ENCODE assay signal across 25 mouse cellular contexts in the genomic region with DNA sequence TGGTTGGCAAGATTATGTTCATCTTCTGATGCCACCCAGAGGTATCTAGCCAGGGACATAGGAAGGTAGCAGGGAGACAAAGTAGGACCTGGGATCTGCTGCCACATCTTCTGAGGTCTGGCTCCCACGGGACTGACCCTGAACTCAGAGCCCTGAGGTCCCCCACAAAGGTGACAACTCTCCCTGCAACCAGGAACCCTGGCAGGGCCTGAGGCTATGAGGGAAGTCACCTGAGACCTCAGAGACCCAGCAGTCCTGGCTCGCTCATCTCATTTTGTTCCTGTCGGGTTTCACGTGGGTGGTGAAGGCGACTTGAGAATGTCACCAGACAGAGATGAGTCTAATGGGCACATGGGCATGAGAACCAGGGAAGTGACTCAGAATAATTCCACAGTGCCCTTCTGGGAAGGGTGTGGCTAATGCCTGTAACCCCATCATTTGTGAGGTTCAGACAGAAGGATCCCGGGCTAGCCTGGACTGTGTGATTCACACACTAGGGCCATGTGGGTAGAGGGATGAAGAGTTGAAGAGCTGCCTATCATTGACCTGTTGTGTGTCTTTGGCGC. TPM values are rescaled to one million over a fixed set of nuclear protein-coding genes. Genes with fewer than 3 reads are reported as not detected.
A peak's percentile ranks its signal among the peaks of the same experiment; 100 is the strongest.
DNase-seq lines count a peak whose midpoint lies in the region; ATAC-seq and TF ChIP-seq lines count a peak whose summit lies in the region.
"Had no signal": no experiment of that assay in that cellular context is flagged by ENCODE, and none has a peak within 500 bp of the region (broad histone marks: within the 10 kb centered on the region; RNA-seq: fewer than 3 reads in every experiment).

No protein-coding gene starts in this region.

- peaks cover 17% of the 10 kb centered on the region for H3K36me3 ChIP-seq in C2C12 (ENCODE audit: control insufficient read depth, insufficient read depth)

- peaks cover 28% of the 10 kb centered on the region for H3K79me3 ChIP-seq in C2C12 (ENCODE audit: low read depth)

- peaks cover 32% of the 10 kb centered on the region for H3K79me2 ChIP-seq in C2C12 (ENCODE audit: control insufficient read depth, insufficient read depth)

- DNase-seq in cerebellum, adult 11-12 months: peak; percentile 65
- no peak for DNase-seq in cerebellum, adult 11 months
- DNase-seq in cerebellum, adult 9-11 months: peak; percentile 62
- peak; percentile 20 for DNase-seq in naive thymus-derived CD4-positive, alpha-beta T cell, adult 2 months (ENCODE audit: low read depth)
- DNase-seq in left cerebral cortex, adult 9 months (ENCODE audit: low spot score in 2 of 2): no peak
- DNase-seq: adrenal gland, adult 2 months; adrenal gland, adult 8-10 months; adrenal gland, postnatal 10 days; adrenal gland, postnatal 14 days; adrenal gland, postnatal 25 days; adrenal gland, postnatal 36 days; B cell, adult 2 months; cerebellum, adult 18-20 months; cerebellum, adult 8-10 months; cerebellum, adult 9-10 months had no signal

- H3ac ChIP-seq in C2C12 (ENCODE audit: control insufficient read depth, insufficient read length, low read depth): no peak overlapping the region

- no peaks in the 10 kb centered on the region for H3K27me3 ChIP-seq in C2C12 (ENCODE audit: control insufficient read depth, insufficient read depth, insufficient read length)
- H3K27me3 ChIP-seq: CH12.LX, Patski had no signal

- H3K4me3 ChIP-seq in C2C12 (ENCODE audit: insufficient read depth, poor library complexity, severe bottlenecking): no peak overlapping the region

- ATAC-seq in cerebellum, adult (ENCODE audit: insufficient number of reproducible peaks, low FRiP score, low TSS enrichment): no peak
- ATAC-seq in megakaryocyte-erythroid progenitor cell, adult 5-6 weeks (replicated peaks; ENCODE audit: low FRiP score, low TSS enrichment, poor library complexity, severe bottlenecking): no peak
- ATAC-seq: activated CD4-positive, CD25-positive, alpha-beta regulatory T cell, adult 4 months; CD4-positive, CD25-positive, alpha-beta regulatory T cell, adult 4 months; Patski had no signal

- TF ChIP-seq CTCF in C2C12 (IDR thresholded peaks at IDR 0.05; ENCODE audit: control insufficient read depth, insufficient read depth, insufficient read length): no peak

TF ChIP-seq in C2C12, 6 proteins besides CTCF, POLR2A, EP300 and RAD21:
- TF ChIP-seq USF1 (IDR thresholded peaks at IDR 0.05; ENCODE audit: low read depth): peak; percentile 62
- TF ChIP-seq MYOG (IDR thresholded peaks at IDR 0.05; ENCODE audit: control insufficient read depth, extremely low read depth, insufficient read length): no peak
- no peak for TF ChIP-seq MYOD1 (IDR thresholded peaks at IDR 0.05; ENCODE audit: control insufficient read depth, insufficient read length, low read depth)
- TF ChIP-seq FOSL1 (IDR thresholded peaks at IDR 0.05; ENCODE audit: insufficient read depth, low read length, poor library complexity, severe bottlenecking): no peak
- TF ChIP-seq CEBPB (IDR thresholded peaks at IDR 0.05; ENCODE audit: low read depth): no peak
- peak; percentile 80 for TF ChIP-seq MAX (IDR thresholded peaks at IDR 0.05)
TF ChIP-seq in C2C12: peak in this region for 2.

RNA-seq across cellular contexts. Expression of gene St6galnac4, which starts 1.7 kb away (rescaled TPM):
- polyA plus RNA-seq in C2C12 (2012; fragmentation: generic; extraction: Trizol): 82.3 TPM
- total RNA-seq in megakaryocyte-erythroid progenitor cell, adult 5-6 weeks (2014; fragmentation: Nextera tagmentation): 21.5 and 29.8 TPM in 2 replicates
- total RNA-seq in megakaryocyte-erythroid progenitor cell, adult 5-6 weeks (2017): 22.3 and 22.7 TPM in 2 replicates

RNA-seq across cellular contexts. Expression of gene 9430097D07Rik, which starts 9.7 kb away (rescaled TPM):
- polyA plus RNA-seq in C2C12 (2012; fragmentation: generic; extraction: Trizol): 0.04 TPM
- not detected in 2 replicates for total RNA-seq in megakaryocyte-erythroid progenitor cell, adult 5-6 weeks (2014; fragmentation: Nextera tagmentation)
- 0.75 TPM in 1 of 2 replicates, not detected in the other for total RNA-seq in megakaryocyte-erythroid progenitor cell, adult 5-6 weeks (2017)
- total RNA-seq: adrenal gland, adult 18-20 months; adrenal gland, adult 2 months; adrenal gland, adult 8-10 months; adrenal gland, postnatal 10 days; adrenal gland, postnatal 14 days; adrenal gland, postnatal 25 days; adrenal gland, postnatal 36 days; adrenal gland, postnatal 4 days; CH12.LX had no signal
- polyA plus RNA-seq: activated CD4-positive, CD25-positive, alpha-beta regulatory T cell, adult 4 months; adrenal gland, adult 2 months; CD4-positive, CD25-positive, alpha-beta regulatory T cell, adult 4 months; G1E had no signal

RNA-seq across cellular contexts. Expression of gene Pip5kl1, which starts 10.6 kb away (rescaled TPM):
- polyA plus RNA-seq in C2C12 (2012; fragmentation: generic; extraction: Trizol): 0.05 TPM
- total RNA-seq in megakaryocyte-erythroid progenitor cell, adult 5-6 weeks (2014; fragmentation: Nextera tagmentation): not detected in 2 replicates
- total RNA-seq in megakaryocyte-erythroid progenitor cell, adult 5-6 weeks (2017): 0.23 TPM in 1 of 2 replicates, not detected in the other
- total RNA-seq: adrenal gland, adult 18-20 months; adrenal gland, postnatal 10 days; adrenal gland, postnatal 14 days; adrenal gland, postnatal 25 days; adrenal gland, postnatal 36 days had no signal
- polyA plus RNA-seq: activated CD4-positive, CD25-positive, alpha-beta regulatory T cell, adult 4 months; CD4-positive, CD25-positive, alpha-beta regulatory T cell, adult 4 months had no signal

RNA-seq across cellular contexts. Expression of gene St6galnac6, which starts 14.3 kb away (rescaled TPM):
- 59.1 TPM for polyA plus RNA-seq in C2C12 (2012; fragmentation: generic; extraction: Trizol)
- total RNA-seq in megakaryocyte-erythroid progenitor cell, adult 5-6 weeks (2014; fragmentation: Nextera tagmentation): 13.8 and 19.1 TPM in 2 replicates
- 6.5 and 12.9 TPM in 2 replicates for total RNA-seq in megakaryocyte-erythroid progenitor cell, adult 5-6 weeks (2017)

RNA-seq across cellular contexts. Expression of gene Dpm2, which starts 14.6 kb away (rescaled TPM):
- 73.7 TPM for polyA plus RNA-seq in C2C12 (2012; fragmentation: generic; extraction: Trizol)
- 94.2 and 108 TPM in 2 replicates for total RNA-seq in megakaryocyte-erythroid progenitor cell, adult 5-6 weeks (2014; fragmentation: Nextera tagmentation)
- 33.0 and 38.5 TPM in 2 replicates for total RNA-seq in megakaryocyte-erythroid progenitor cell, adult 5-6 weeks (2017)

Comparison
In these comparisons a context has a peak if more than half of its experiments do, and no peak if none do; other contexts are left out.
1. DNase-seq: peak in cerebellum, adult 11-12 months (single experiment), cerebellum, adult 9-11 months (single experiment) and naive thymus-derived CD4-positive, alpha-beta T cell, adult 2 months (single experiment); none in cerebellum, adult 11 months (single experiment) and left cerebral cortex, adult 9 months (0 of 2).